Mouse (Mus musculus) spleen, postnatal 4 days (tissue): ENCODE measurements around the gene Tbcd.

Experiments
- DNase-seq, 2 experiments: peaks; one replicate each; pipeline ENCODE4 v3.0.0; 2022; ENCODE audit warnings: low spot score in 2 of 2

The Tbcd gene

GRCm38 (mm10) chr11:121536528-121536927, 84.8 kb downstream of the Tbcd start:
- no peak for DNase-seq

DNA sequence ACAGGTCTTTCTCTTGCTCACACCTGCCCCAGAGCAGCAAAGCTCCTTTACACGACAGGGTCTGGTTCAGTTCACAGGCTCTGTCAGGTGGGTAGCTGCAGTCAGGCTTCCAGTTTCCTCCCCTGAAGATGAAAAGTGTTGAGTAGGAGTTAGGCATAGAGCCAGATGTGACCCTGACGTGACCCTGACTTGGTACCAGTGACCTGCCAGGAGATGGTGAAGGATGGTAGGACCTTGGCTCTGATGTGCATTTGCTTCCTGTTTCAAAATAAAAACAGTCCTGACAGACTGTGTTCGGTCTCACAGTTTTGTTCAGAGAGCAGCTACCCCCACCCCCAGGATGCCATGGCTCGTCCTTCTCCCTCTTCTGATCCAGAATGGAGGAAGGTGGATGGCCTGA, 90.7 kb downstream of the Tbcd start:
- no peak for DNase-seq

GRCm38 (mm10) chr11:121543287-121543856, 91.6 kb downstream of the Tbcd start:
- peak; percentile 56 to 77 for DNase-seq

DNA sequence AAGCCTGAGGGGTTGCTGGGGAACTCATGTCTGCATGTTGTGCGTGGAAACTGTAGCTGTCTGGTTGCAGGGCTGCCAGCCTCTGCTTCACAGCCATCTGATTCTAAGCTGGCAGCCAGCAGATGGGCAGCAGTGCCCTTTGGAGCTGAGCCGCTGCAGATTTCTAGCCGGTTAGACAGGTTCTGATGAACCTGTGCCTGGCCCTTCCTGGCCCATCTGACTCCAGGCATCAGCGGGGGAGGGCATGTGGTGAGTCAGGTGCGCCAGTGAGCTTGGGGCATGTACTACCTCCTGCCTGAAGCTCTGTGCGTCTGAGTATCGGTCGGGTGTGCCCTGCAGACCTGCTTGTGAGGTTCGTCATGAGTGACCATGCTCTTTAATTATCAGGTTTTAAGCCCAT, 92.2 kb downstream of the Tbcd start:
- no peak for DNase-seq

DNA sequence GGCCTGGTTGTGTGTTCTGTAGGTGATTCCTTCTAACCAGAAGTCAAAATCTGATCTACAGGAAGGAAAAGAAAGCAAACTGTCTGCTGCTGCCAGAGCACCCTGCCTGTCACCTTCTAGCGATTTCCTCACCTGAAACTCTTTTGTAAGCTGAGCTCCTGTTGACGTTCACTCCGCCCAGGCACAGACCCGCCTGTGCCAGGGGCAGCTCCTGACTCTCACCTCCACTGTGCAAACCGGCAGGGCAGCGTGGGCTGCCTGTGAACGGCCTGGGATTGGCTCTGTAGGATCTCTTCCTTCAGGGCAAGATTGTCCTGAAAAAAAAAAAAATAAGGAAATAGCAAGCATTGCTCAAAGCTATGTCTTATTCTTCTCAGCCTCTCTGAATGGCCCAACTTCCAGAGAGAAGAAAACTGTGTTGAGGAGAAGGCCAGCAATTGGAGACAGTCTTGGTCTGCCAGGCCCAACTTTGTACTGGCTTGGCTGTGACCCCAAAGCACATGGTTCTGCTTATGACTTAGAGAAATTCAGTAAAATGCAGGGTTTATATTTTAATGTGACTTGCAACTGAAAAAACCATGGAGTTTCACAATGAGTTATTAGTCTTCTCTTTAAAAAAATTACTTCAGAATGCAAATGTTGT, 93.1 kb downstream of the Tbcd start:
- no peak for DNase-seq

DNA sequence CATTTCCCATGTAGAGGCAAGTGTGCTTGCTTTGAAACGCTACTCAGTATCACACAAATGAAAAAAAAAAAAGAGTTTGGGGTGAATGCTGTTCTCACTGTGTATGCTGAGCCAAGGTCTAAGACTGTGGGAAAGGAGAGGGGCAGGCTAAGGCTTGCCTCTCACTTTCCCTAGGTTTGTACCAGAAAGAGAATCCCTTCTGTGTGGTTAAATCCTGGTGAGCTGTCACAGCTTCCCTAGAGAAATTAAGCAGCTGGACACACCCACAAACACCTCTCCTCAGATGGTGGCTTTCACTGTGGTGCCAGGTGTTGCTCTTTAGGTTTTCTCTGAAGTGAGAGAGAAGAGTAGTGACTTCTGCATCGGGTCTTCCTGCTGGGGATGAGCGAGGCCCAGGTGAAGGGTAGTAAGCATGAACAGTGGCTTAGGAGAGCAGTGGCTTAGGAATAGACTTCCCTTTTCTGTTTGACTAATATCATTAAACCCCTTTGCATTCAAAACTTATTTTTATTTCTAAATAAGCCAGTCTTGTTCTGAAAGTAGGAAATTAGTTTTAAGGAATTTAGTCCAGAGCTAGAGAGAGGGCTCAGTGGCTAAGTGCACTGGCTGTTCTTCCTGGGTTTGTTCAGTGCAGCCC, 93.8 kb downstream of the Tbcd start:
- no peak for DNase-seq

DNA sequence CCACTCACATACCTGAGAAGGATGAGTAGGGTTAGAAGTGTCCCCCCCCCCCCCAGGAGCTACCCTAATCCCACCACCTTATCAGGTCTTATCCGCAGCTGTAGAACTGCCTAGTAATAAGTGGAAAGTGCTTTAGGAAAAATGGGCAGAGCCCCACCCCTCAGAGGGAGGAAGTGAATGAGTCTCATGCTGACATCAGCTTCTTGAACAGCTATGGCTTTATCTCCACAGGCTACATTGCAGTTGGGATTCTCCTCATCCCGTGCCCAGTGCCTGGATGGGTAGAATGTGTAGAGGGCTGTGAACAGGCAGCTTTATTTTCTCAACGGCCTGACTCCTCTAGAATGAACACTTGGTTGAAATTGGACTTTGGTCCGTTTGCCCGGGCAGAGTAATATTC, 95.5 kb downstream of the Tbcd start:
- DNase-seq, result peak; percentile 53 to 70

GRCm38 (mm10) chr11:121547925-121548324, 96.2 kb downstream of the Tbcd start:
- DNase-seq, result peak; percentile 72 to 75

DNA sequence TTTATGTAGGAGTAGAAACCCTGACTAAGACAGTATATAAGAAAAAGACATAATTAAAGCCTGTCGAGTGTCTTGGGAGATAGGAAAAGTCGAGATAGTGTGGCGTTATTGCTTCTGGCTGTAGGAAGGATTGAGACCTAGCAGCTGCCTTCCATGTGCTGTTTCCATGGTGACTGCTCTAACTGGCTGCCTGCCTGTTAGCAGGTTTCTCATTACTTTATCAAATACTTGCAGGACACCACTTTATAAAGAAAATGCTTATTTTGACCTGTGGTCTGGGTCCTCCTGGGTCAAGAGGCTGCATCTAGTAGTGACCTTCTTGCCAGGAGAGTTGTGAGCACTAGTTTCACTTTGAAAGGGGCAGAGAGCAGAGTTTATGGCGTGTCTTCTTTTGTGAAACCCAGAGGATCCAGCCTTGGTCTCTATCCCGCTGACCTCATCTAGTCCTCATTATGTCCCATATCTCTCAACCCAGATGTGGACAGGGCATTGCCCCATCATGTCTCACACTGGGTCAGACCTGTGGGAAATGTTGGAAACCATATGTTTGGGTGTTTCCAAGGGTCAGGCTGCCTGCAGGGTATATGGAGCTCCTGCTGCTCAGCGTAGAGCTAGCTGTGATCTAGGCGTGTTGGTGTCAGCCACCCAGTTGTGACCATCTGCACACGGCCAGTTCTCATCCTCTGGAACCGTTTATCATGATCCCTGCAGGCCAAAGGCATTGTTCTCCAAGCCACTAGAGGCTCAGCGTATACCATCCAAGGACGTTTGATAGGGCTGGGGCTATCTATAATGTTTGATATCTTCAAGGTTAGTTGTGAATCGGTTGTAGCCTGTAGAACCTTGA, 97.5 kb downstream of the Tbcd start:
- DNase-seq, result peak; percentile 51 to 72

DNA sequence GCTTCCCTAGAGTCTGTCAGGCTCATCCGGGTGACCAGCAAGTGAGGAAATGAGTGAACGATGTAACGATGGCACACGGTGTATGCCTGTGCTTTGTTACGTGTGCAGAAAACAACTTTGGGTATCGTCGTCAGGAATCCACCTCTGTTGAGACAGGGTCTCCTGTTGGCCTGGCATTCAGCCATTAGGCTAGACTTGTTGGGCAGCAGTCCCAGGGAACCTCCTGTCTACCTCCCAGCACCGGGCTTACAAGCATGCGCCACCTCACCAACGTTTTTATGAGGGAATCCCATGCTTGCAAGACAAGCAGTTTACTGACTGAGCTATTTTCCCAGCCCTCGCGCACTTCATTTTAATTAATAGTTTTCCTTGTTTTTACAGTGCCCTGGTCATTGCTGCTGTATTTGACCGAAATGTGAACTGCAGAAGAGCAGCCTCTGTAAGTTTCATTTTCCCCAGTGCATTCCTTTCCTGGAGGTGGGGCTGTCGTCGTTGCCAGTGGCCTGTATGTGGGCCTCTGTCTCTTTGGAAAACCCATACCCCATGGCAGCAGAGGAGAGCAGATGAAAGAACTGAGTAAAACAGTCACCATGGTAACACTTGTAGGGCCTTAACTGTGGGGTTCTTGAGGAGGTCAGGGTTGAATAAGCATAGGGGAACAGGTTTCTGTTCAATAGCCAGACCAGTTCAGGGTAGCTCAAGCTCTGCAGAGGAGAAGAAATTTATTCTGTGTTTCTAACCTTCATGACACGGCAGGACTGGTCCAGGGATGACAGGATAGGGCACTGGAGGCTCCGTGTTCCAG, 98.3 kb downstream of the Tbcd start:
- no peak for DNase-seq

DNA sequence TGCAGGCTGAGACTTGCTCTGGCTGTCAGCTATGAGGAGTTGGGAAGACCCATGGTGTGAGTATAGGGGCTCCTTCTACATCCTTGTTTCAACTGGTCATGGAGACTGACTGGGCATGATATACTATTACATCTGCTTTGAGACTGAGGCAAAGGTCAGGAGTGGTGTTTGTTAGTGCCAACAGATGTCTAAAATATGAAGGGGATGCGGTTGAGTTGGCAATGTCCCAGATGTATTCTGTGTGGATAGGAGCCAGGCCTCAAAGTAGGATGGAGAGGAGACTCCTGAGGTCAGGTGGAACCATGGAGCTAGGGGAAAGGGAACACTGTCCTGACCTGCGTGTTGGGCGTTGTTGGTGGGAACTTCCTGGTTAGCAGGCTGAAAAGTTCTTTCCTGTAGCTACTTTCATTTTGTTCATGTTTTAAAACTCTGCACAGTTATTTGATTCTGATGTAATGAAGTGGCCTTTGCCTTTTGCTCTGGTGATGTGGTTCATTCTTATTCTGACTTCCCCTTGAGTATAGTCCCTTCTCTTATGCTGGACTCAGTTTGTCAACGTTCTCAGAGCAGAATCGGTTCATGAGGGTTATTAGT, 99.6 kb downstream of the Tbcd start:
- DNase-seq, result no peak

GRCm38 (mm10) chr11:121552167-121552566, 100.4 kb downstream of the Tbcd start:
- DNase-seq, result no peak

DNA sequence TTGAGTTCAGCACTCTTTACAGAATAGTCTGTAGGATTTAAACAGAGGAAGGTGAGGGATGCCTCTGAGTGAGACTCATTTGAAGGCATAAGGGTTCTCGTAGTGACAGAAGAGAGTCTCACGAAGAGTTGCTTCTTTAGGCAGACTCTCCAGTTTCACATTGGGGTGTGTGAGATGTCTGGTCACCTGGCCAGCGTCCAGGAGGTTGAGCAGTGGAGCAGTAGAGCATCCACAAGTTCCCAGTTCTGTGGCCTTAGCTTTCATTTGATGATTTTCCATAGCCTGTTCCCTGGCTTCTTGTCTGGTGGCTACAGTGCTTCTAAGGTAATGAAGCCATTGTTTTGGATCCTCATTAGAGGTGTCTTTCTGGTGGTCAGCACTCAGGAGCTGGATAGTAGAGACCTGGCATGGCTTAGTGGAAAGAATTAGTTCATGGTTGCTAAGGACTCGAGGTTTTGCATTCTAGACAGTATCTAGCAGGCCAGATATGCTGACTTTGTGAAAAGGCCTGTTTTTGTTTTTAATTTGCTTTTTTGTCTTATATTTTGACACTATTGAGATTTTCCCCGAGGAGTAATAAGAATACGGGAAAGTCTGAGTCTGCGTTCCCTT, 101.2 kb downstream of the Tbcd start:
- no peak for DNase-seq

DNA sequence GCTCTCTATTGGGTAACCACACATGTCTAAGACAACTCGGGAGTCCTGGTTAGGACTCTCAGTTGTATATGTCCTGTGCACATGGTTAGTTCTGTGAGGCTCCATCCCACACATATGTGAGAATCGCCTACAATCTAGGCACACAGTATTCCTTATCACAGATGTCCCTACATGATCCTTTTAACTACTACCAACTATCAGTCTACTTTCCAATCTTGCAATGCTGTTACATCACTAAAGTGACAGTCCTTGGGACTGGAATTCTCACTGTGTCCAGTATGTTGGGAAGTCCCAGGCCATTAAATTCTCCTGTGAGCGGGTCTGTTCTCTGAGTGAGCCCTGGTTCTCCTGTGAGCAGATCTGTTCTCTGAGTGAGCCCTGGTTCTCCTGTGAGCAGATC, 101.7 kb downstream of the Tbcd start:
- DNase-seq, result no peak

DNA sequence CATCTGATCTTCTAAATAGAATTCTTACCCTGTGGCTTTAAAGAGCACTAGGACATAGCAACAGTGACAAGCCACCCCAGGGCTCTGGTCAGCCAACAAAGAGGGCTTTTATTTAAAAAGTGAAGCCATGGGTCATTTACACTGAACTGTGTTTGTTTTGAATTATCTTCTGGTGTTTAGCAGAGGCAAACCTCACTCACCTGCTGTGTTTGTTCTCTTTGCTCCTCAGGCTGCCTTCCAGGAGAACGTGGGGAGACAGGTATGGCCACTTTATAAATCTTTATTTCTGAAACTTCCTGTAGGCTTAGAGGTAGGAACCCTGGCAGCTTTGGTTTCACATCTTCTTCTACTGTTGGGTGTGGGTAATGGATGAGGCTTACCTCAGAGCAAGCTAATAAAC, 105.0 kb downstream of the Tbcd start:
- no peak for DNase-seq

DNA sequence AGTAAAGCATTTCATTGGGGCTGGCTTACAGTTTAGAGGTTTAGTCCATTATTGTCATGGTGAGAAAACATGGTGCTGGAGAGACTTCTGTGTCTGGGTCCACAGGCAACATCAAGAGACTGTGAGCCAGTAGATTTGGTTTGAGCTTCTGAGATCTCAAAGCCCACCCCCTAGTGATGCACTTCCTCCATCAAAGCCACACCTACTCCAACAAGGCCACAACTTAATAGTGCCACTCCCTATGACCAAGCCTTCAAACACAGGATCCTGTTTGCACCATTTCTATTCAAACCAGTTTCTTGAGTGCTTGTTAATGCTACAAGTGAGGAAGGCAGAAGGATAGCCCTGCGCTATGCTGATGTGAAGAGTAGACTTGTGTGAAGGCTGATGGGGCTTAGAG, 106.2 kb downstream of the Tbcd start:
- DNase-seq, result no peak

DNA sequence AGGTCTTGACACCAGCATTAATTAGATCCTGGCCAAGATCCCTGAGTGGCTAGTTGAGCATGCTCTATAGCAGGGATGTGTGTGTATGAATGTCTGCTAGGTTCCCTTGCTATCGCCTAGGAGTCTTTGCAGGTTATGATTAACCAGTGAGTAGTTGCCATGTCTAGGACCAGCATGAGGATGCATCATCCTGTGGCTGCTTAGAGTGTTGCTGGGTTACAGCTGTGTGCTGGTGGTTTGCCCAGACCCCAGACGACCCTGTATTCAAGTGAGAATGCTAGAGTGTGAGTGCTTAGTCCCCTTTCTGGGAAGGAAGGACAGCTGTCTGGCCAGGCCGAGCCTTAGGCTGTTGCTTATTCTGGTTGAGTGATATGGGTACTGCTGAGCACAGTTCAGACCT, 106.8 kb downstream of the Tbcd start:
- DNase-seq, result no peak

- DNase-seq, result peak in 1 of 2 experiments; percentile 67
Observed at GRCm38 (mm10) chr11:121559527-121560293, 108.0 kb downstream of the Tbcd start.

GRCm38 (mm10) chr11:121560294-121560663, 108.5 kb downstream of the Tbcd start:
- no peak for DNase-seq

DNA sequence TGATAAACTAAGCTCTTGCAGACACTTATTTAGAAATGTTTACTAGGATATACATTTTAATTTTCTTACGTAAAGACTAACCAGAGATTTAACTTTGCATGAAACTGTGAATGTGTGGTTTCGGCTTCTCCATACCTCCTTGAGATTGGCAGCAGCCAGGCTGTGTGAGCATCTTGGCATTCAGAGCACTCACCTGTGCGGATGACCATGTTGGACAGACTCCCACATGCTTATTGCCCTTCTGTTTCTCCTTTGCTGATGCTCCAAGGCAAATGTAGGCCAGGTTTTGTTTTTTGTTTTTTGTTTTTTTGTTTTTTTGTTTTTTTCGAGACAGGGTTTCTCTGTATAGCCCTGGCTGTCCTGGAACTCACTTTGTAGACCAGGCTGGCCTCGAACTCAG, 111.6 kb downstream of the Tbcd start:
- no peak for DNase-seq
